Mouse (Mus musculus): Measurements from ENCODE around the gene Cadm1. TPM values are rescaled to one million over a fixed set of nuclear protein-coding genes. Genes with fewer than 3 reads are reported as not detected.

Gene Cadm1
- polyA plus RNA-seq, 1 experiment = 103 TPM

DNA sequence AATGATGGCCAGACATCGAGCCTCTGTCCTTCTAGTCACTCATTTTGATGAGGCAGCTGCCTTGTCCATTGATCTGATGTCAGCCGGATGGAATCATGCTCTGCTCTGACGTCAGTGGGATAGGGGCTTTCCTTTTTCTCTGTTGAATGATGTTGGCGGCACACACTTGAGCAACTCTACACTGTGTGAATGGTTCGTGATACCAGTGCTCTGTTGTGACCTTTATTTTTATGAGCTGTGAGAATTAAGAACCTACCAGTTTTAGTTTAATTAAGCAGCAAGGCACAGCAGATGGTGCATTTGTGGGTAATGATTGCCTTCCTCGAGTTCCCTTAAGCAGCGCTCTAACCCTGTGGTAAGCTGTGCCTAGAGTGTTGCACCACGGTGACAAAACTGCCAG lies 181.0 kb downstream of the Cadm1 start:
- TF ChIP-seq POLR2A (IDR thresholded peaks at IDR 0.05; ENCODE audit: borderline replicate concordance, extremely low read depth, insufficient read depth, insufficient read length, poor library complexity, severe bottlenecking) (no peak), CTCF (IDR thresholded peaks at IDR 0.05; ENCODE audit: borderline replicate concordance, extremely low read depth, insufficient read depth, insufficient read length) (no peak)
- DNase-seq (ENCODE audit: low read depth) = peak; percentile 71

DNA sequence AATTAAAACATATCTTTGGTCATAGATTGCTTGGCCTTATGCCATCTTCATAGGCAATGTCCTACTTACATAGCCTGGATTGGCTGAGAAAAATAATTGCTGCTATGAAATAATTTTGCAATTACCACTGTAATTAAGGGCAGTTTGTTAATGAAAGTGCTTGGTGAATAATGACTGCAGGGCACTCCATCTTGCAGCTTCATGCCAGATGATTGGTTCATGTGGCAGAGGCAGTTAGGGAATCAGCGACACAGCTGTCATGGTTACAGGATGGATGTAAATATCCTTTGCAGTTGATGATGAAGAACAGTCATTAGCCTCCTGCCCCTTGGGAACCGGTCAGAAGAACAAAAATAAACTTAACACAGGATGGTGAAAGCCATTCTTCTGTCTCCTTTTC lies 184.6 kb downstream of the Cadm1 start:
- DNase-seq (ENCODE audit: low read depth) = peak; percentile 85
- no peak for TF ChIP-seq POLR2A (IDR thresholded peaks at IDR 0.05; ENCODE audit: borderline replicate concordance, extremely low read depth, insufficient read depth, insufficient read length, poor library complexity, severe bottlenecking)
- no peak for TF ChIP-seq CTCF (IDR thresholded peaks at IDR 0.05; ENCODE audit: borderline replicate concordance, extremely low read depth, insufficient read depth, insufficient read length)

DNA sequence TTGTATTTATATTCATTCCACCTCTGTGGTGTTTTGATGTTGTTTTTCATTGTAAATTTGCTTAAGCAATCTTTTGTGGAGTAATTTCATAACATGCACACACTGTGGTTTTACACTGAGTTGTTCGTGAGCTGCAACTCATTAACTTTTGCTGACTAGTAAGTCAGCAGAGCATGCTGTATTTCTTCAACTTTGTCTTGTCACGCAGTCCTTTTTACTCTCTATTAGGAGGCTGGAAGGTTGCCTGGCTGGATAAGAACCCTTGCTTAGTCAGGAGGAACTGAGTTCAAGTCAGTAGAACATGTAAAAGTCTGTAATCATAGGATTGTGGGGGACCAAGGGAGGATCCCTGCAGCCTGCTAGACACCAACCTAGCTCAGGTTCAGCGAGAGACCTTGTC lies 185.4 kb downstream of the Cadm1 start:
- no peak for DNase-seq (ENCODE audit: low read depth)
- TF ChIP-seq POLR2A (IDR thresholded peaks at IDR 0.05; ENCODE audit: borderline replicate concordance, extremely low read depth, insufficient read depth, insufficient read length, poor library complexity, severe bottlenecking) (no peak), CTCF (IDR thresholded peaks at IDR 0.05; ENCODE audit: borderline replicate concordance, extremely low read depth, insufficient read depth, insufficient read length) (no peak)

DNA sequence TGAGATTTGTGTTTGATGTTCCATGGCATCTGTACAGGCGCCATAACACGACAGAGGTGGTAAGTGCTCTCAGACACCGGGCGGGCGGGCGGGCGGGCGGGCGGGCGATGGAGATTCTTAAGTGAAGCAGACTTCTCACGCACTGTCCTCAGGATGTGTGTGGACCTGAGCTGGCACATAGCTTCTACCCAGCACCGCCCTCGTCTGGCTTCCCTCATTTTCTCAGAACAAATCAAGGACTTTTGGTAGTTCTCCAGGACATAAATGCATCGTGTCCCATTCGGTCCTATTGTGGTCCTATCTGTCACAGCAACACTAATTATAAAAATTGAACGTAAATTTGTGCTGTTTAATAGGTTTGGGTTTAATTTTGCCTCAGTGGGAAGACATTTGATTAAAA lies 186.9 kb downstream of the Cadm1 start:
- TF ChIP-seq POLR2A (IDR thresholded peaks at IDR 0.05; ENCODE audit: borderline replicate concordance, extremely low read depth, insufficient read depth, insufficient read length, poor library complexity, severe bottlenecking) = no peak
- no peak for TF ChIP-seq CTCF (IDR thresholded peaks at IDR 0.05; ENCODE audit: borderline replicate concordance, extremely low read depth, insufficient read depth, insufficient read length)

DNA sequence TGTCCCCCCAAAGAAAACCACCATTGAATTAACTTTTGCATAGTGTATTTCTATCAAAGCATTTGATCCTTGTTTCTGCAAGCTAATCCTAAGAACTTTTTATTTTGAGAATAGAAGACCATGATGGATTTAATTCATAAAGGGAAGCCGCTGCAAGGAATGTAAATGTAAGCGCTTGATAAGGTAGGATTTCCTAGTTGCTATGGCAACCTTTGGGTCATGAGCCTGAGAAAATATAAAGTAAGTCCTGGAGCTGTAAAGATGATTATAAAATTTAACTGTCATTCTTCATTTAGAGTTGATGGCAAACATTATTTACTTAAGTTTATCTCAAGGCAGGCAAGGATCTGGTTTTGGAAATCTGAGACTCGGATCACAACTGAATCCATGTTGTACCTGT lies 197.6 kb downstream of the Cadm1 start:
- no peak for TF ChIP-seq CTCF (IDR thresholded peaks at IDR 0.05; ENCODE audit: borderline replicate concordance, extremely low read depth, insufficient read depth, insufficient read length)
- no peak for TF ChIP-seq POLR2A (IDR thresholded peaks at IDR 0.05; ENCODE audit: borderline replicate concordance, extremely low read depth, insufficient read depth, insufficient read length, poor library complexity, severe bottlenecking)
- DNase-seq (ENCODE audit: low read depth) = peak; percentile 68

More for the DNA sequence above, 186.9 kb downstream of the Cadm1 start:
- DNase-seq (ENCODE audit: low read depth) = peak; percentile 66

- TF ChIP-seq CTCF (IDR thresholded peaks at IDR 0.05; ENCODE audit: borderline replicate concordance, extremely low read depth, insufficient read depth, insufficient read length) (no peak), POLR2A (IDR thresholded peaks at IDR 0.05; ENCODE audit: borderline replicate concordance, extremely low read depth, insufficient read depth, insufficient read length, poor library complexity, severe bottlenecking) (no peak)
- peak; percentile 42 for DNase-seq (ENCODE audit: low read depth)
These were observed 198.9 kb downstream of the Cadm1 start for GRCm38 (mm10) chr9:47728852-47729251.

DNA sequence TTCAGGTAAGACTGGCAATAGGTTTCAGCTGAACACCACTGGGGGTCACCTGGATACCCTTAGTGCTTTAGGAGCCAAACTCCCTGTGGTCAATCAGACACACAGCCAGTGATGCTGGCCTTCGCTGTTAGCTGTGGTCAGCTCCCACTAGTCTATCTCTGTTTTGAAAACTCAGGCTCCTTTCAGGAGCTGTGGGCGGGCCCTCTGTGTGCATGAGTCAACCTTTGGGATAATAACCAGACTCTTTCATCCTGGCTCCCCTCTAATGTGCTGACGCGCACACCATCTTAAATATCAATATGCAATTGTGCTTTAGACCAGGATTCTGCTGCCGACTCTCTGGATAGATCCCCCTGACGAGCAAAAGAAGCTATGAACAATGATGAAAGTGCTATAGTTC lies 200.3 kb downstream of the Cadm1 start:
- TF ChIP-seq POLR2A (IDR thresholded peaks at IDR 0.05; ENCODE audit: borderline replicate concordance, extremely low read depth, insufficient read depth, insufficient read length, poor library complexity, severe bottlenecking) (no peak), CTCF (IDR thresholded peaks at IDR 0.05; ENCODE audit: borderline replicate concordance, extremely low read depth, insufficient read depth, insufficient read length) (no peak)

DNA sequence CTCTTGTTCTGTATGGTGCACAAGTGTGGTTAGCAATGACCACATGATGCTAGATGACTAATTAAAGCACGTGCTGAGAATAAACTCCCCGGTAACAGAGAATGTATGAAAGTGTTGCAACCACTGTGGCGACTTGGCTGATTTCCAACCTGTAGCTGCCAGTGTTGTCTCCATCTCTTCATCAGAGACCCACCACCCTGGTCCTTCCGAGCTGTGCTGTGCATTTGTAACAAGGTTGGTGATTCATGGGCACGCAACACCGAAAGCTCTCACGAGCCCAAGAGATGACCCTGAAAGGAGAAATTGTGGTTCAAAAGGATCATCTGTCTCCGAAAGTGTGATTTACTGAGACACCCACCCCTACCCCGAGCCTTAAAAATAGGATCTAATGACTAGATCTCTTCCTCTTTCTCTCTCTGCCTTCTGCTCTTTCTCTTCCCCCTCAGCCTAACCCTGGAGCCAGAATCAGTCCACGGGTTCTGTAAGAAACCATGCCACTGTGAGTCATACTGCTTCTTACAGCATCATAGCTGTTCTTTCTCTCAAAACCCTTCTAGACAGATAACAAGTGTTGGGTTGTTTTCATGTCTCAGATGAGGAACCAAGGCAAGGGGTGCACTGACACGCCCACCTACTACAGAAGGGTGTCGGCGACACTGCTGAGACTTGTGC lies 203.9 kb downstream of the Cadm1 start:
- no peak for TF ChIP-seq POLR2A (IDR thresholded peaks at IDR 0.05; ENCODE audit: borderline replicate concordance, extremely low read depth, insufficient read depth, insufficient read length, poor library complexity, severe bottlenecking)
- TF ChIP-seq CTCF (IDR thresholded peaks at IDR 0.05; ENCODE audit: borderline replicate concordance, extremely low read depth, insufficient read depth, insufficient read length) = no peak
- DNase-seq (ENCODE audit: low read depth) = peak; percentile 55

More for the DNA sequence above, 200.3 kb downstream of the Cadm1 start:
- no peak for DNase-seq (ENCODE audit: low read depth)

DNA sequence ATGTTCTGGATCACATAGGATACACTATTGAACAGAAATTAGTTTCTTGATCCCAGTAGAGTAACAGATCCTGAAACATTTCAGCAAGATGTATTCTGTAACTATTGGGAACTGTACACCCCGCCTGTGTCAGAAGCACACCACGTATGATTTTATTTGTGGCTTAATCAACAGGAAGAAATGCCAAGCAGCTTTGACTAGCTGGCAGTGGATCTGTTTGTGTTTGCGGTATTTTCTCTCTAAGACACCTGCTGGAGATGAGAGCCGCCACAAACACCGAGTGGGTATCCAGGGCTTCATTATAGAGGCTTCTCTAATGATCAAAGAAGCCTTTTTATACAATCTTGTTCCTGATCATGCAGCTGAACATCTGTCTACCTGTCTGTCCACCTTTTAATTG lies 204.9 kb downstream of the Cadm1 start:
- TF ChIP-seq CTCF (IDR thresholded peaks at IDR 0.05; ENCODE audit: borderline replicate concordance, extremely low read depth, insufficient read depth, insufficient read length) = no peak
- TF ChIP-seq POLR2A (IDR thresholded peaks at IDR 0.05; ENCODE audit: borderline replicate concordance, extremely low read depth, insufficient read depth, insufficient read length, poor library complexity, severe bottlenecking) = no peak
- DNase-seq (ENCODE audit: low read depth) = peak; percentile 65

DNA sequence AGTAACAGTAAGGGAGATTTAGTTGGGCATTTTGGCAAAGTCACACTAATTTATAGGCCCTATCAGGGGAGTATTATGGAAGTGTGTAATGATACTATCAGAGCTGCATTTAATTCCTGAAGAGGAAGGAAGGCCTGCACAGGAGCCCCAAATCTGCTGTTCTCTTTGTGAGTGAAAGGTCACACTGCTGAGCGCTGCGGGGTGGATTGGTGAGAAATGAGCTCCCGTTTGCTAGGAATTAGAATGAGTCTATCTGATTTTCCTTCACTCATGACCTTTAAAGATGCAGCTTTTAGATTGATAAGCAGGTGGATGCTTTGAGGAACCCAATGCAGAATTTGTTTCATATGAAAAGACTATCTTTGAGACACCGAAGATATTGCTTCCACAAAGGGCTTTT lies 208.8 kb downstream of the Cadm1 start:
- TF ChIP-seq CTCF (IDR thresholded peaks at IDR 0.05; ENCODE audit: borderline replicate concordance, extremely low read depth, insufficient read depth, insufficient read length) = no peak
- peak; percentile 50 for DNase-seq (ENCODE audit: low read depth)

GRCm38 (mm10) chr9:47739276-47739675 lies 209.3 kb downstream of the Cadm1 start:
- DNase-seq (ENCODE audit: low read depth) = peak; percentile 83
- TF ChIP-seq CTCF (IDR thresholded peaks at IDR 0.05; ENCODE audit: borderline replicate concordance, extremely low read depth, insufficient read depth, insufficient read length) (no peak), POLR2A (IDR thresholded peaks at IDR 0.05; ENCODE audit: borderline replicate concordance, extremely low read depth, insufficient read depth, insufficient read length, poor library complexity, severe bottlenecking) (no peak)

DNA sequence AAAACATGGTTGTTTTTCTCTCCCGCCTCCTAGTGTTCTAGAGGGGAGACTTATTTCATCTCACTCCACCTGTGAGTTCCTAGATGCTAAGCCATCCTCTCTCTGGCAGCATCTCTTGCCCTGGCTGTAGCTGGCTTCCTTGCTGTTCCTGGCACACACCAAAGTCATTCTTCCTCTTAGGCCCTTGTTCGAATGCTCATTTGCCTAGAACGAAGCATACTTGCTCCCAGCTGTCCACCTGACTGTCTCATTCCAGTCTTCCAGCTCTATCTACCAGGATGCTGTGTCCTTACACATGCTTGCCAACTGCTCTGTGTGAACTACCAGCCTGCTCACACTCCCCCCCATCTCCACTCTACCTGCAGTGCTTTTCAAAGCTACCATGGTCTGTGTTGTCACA lies 211.8 kb downstream of the Cadm1 start:
- DNase-seq (ENCODE audit: low read depth) = no peak
- TF ChIP-seq POLR2A (IDR thresholded peaks at IDR 0.05; ENCODE audit: borderline replicate concordance, extremely low read depth, insufficient read depth, insufficient read length, poor library complexity, severe bottlenecking) = no peak
- TF ChIP-seq CTCF (IDR thresholded peaks at IDR 0.05; ENCODE audit: borderline replicate concordance, extremely low read depth, insufficient read depth, insufficient read length) = no peak

Data from brain, embryonic 14.5 days (tissue).